Mouse (Mus musculus) embryonic facial prominence, embryonic 13.5 days (tissue): ENCODE data around the gene Lgals12. TPM values are rescaled to one million over a fixed set of nuclear protein-coding genes. Genes with fewer than 3 reads are reported as not detected.
A peak's percentile ranks its signal among the peaks of the same experiment; 100 is the strongest.

Source experiments
- ATAC-seq: fragments of 200-750 bp; cut with Nextera tagmentation; 2 replicates; pipeline ENCODE4 v1.8.0; 2017; ENCODE audit warnings: low read depth; ENCODE audit not compliant: insufficient number of reproducible peaks, insufficient read depth, low FRiP score, low TSS enrichment
- H3K27ac ChIP-seq: fragments of 300-500 bp; sonication (generic); 2 replicates; pipeline ENCODE4 v1.5.1; 2015; ENCODE audit warnings: moderate library complexity, mild to moderate bottlenecking, inconsistent platforms
- H3K27me3 ChIP-seq: fragments of 300-500 bp; sonication (generic); 2 replicates; pipeline ENCODE4 v1.6.1; 2015; ENCODE audit warnings: mild to moderate bottlenecking, inconsistent platforms
- H3K36me3 ChIP-seq: fragments of 300-500 bp; sonication (generic); 2 replicates; pipeline ENCODE4 v1.6.1; 2015; ENCODE audit warnings: mild to moderate bottlenecking, inconsistent platforms
- H3K4me1 ChIP-seq: fragments of 300-500 bp; sonication (generic); 2 replicates; pipeline ENCODE4 v1.6.1; 2015; ENCODE audit warnings: inconsistent platforms
- H3K4me2 ChIP-seq: fragments of 300-500 bp; sonication (generic); 2 replicates; pipeline ENCODE4 v1.6.1; 2015; ENCODE audit warnings: moderate library complexity, mild to moderate bottlenecking, inconsistent platforms
- H3K4me3 ChIP-seq: fragments of 300-500 bp; sonication (generic); 2 replicates; pipeline ENCODE4 v1.5.1; 2015; ENCODE audit warnings: mild to moderate bottlenecking, inconsistent platforms
- H3K9ac ChIP-seq: fragments of 300-500 bp; sonication (generic); 2 replicates; pipeline ENCODE4 v1.6.1; 2015; ENCODE audit warnings: mild to moderate bottlenecking, inconsistent platforms
- H3K9me3 ChIP-seq: fragments of 300-500 bp; sonication (generic); 2 replicates; pipeline ENCODE4 v1.6.1; 2016; ENCODE audit warnings: inconsistent platforms
- WGBS: fragments of 180-500 bp; shearing (Covaris S2); methylation state at CpG from one replicate; pipeline ENCODE4 v1.1.7; 2015; ENCODE audit warnings: mixed read lengths; 5-methylcytosine and 5-hydroxymethylcytosine counted together
- polyA plus RNA-seq: library from polyadenylated mRNA; unstranded; fragments of >200 nt; fragmentation: Nextera tagmentation; extraction: Ambion mirVana; gene quantifications from 2 replicates; pipeline ENCODE4 v1.2.1, GENCODE M21; 2015

Gene Lgals12
- polyA plus RNA-seq, 1 experiment from 2014 or later = 0.65 TPM

DNA sequence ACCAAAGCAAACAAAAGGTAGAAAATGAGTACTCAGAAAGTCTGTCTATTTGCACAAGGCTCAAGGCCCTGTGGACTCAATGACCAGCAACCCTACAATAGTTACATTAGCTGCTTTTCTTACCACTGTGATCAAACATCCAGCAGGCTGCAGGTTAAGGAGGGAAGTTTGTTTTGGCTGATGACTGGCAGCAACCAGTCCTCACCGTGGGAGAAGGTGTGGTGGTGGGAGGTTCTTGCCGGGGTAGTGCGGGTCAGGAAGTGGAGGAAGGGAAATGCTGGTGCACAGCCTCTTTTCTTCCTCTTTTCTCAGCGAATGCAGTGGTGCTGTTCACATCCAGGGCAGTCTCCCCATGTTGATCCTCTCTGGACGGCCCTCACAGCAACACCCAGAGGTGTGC, 26.0 kb downstream of the Lgals12 start:
- 61% methylated on average over 5 of the region's 5 CpGs for WGBS
- no peak for ATAC-seq
- H3K9me3 ChIP-seq = no peaks in the 10 kb centered on the region

DNA sequence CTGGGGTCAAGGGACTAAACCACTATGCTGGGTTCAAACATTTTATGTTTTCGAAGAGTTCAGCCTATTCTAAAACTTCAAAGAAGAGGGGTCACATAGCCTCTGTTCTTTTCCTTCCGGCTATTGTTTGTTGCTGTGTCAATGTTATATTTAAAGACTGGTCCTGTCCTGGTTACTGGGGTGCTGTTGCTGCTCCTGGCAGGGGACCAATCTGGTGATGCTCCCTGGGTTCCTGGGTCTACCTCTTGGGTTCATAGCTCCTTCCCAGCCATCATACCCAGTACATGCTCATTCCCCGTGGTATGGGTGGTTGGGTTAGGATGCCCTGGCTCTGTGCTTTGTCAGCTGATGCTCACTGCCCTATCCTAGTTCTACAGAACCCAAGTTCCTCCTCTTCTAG, 29.3 kb downstream of the Lgals12 start:
- no peak for ATAC-seq
- Histone ChIP-seq H3K4me2 (no peak overlapping the region), H3K27ac (no peak overlapping the region), H3K36me3 (no peaks in the 10 kb centered on the region), H3K9me3 (no peaks in the 10 kb centered on the region), H3K4me3 (no peak overlapping the region), H3K27me3 (no peaks in the 10 kb centered on the region), H3K9ac (no peak overlapping the region), H3K4me1 (0 out of 2 replicates have a peak, but pooled peaks cover under 1% of the 10 kb centered on the region)
- WGBS = 85% methylated on average over 3 of the region's 3 CpGs

More for the DNA sequence above, 26.0 kb downstream of the Lgals12 start:
- H3K9ac ChIP-seq = no peak overlapping the region
- H3K27me3 ChIP-seq = no peaks in the 10 kb centered on the region
- peaks cover 8% of the 10 kb centered on the region; the same call in 1 of the 2 replicates for H3K4me1 ChIP-seq
- no peak overlapping the region for H3K4me2 ChIP-seq
- no peak overlapping the region for H3K27ac ChIP-seq
- H3K4me3 ChIP-seq = no peak overlapping the region
- no peaks in the 10 kb centered on the region for H3K36me3 ChIP-seq

DNA sequence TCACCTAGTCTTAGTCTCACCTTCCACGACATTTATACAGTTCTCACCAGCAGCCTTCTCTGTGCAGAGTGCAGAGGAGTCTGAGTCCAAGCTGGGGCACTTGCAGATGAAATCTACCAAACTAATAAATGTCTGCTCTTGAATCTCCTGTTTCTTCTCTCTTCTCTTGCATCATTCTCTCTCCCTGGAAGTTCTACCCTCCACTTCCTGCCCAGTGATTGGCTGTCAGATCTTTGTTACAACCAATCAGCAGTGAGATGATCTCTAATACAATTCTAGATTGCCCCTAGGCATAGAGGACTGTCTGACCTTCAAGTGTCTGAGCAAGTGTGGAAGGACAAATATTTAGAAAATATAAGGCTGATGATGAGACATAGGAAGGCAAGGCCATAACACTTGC, 30.8 kb downstream of the Lgals12 start:
- H3K27me3 ChIP-seq = no peaks in the 10 kb centered on the region
- H3K36me3 ChIP-seq = no peaks in the 10 kb centered on the region
- no peaks in the 10 kb centered on the region for H3K4me1 ChIP-seq
- H3K4me3 ChIP-seq = no peak overlapping the region
- H3K4me2 ChIP-seq = no peak overlapping the region
- no peak for ATAC-seq
- WGBS = 77% methylated on average over 1 of the region's 1 CpGs
- no peak overlapping the region for H3K9ac ChIP-seq
- no peak overlapping the region for H3K27ac ChIP-seq
- no peaks in the 10 kb centered on the region for H3K9me3 ChIP-seq

DNA sequence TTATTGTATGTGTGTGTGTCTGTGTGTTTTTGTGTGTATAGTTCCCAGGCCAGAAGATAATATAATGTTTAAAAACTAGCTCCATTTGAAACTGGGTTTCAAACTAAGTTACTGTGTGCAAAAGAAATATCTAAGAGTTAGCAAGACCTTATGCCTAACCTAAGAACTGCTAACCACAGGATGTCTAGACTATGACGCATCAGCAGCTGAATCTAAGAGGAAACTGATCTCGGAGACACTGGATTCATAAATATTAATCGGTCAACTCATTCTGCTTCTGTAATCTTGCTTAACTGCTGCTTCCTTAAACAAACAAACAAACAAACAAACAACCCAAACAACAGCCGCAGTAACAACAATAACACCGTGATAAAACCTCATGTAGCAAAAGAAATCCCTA, 37.3 kb downstream of the Lgals12 start:
- no peaks in the 10 kb centered on the region for H3K9me3 ChIP-seq
- H3K36me3 ChIP-seq = no peaks in the 10 kb centered on the region
- no peak for ATAC-seq
- no peak overlapping the region for H3K4me3 ChIP-seq
- WGBS = 80% methylated on average over 5 of the region's 5 CpGs
- no peaks in the 10 kb centered on the region for H3K27me3 ChIP-seq
- H3K27ac ChIP-seq = no peak overlapping the region
- H3K4me2 ChIP-seq = no peak overlapping the region
- H3K9ac ChIP-seq = no peak overlapping the region
- peaks cover 16% of the 10 kb centered on the region for H3K4me1 ChIP-seq

DNA sequence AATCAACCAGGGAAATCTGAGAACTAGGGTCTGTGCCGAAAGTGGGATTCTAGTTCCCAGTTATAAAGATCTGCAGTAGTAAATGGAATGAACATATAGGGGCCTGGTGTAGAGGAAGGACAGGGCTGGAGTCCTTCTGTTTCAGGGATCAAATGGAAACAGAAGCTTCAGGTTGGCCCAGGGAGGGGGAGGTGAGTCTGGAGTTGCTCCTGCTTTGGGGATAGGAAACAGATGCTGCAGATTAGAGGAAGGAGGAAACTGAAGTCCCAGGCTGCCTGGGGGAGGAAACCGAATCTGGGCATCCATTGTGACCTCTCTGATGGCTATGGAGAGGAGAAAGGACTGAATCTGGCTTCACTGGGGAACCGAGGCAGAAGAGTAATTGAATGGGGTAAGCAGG, 38.6 kb downstream of the Lgals12 start:
- ATAC-seq = no peak
- H3K27me3 ChIP-seq = no peaks in the 10 kb centered on the region
- no peaks in the 10 kb centered on the region for H3K9me3 ChIP-seq
- H3K4me2 ChIP-seq = no peak overlapping the region
- no peak overlapping the region for H3K4me3 ChIP-seq
- H3K27ac ChIP-seq = peak overlapping the region; percentile 57
- peaks cover 22% of the 10 kb centered on the region for H3K4me1 ChIP-seq
- H3K9ac ChIP-seq = no peak overlapping the region
- 8% methylated on average over 3 of the region's 3 CpGs for WGBS
- no peaks in the 10 kb centered on the region for H3K36me3 ChIP-seq

DNA sequence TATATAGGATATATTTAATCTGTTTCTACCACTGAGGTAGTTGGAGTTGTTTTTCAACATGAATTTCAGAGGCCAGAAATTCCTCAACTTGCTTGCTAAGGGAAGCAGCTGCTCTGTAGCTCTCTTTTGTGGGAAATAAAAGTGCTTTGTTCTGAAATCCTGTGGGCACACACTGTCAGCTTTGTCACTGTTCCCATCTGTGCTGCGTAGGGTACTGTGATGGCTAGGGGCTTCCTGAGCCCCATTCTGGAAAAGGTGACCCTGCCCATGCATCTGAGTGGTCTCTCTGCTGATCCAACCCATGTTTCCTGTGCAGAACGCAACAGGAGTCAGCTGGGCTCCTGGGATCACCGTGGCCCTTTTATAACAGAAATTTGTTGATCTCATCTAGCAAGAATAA, 40.2 kb downstream of the Lgals12 start:
- 46% methylated on average over 3 of the region's 3 CpGs for WGBS
- no peak for ATAC-seq
- H3K9me3 ChIP-seq = no peaks in the 10 kb centered on the region

DNA sequence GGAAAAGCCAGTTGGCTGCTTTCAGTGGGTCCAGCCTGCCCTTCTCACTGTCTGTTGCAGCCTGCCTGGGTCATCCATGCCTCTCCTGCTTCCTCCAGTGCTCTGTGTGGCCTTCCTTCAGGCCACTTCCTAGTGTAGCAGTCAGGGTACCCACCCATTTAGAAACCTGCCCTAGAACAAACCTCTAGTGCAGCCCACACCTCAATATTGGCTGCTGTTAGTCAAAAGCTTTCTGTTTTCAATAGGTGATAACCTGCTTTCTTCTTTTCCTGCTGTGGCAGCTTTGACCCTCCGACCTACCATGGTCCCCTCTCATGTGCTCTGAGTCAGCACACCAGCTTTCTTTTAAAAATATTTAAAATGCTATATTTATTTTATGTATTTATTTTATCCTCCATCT, 42.5 kb downstream of the Lgals12 start:
- Histone ChIP-seq H3K4me1 (peaks cover 39% of the 10 kb centered on the region), H3K4me3 (no peak overlapping the region), H3K36me3 (no peaks in the 10 kb centered on the region), H3K9me3 (no peaks in the 10 kb centered on the region), H3K9ac (no peak overlapping the region), H3K27ac (no peak overlapping the region), H3K4me2 (no peak overlapping the region), H3K27me3 (no peaks in the 10 kb centered on the region)
- no peak for ATAC-seq
- 81% methylated on average over 1 of the region's 1 CpGs for WGBS

More for the DNA sequence above, 40.2 kb downstream of the Lgals12 start:
- no peaks in the 10 kb centered on the region for H3K27me3 ChIP-seq
- H3K4me1 ChIP-seq = peaks cover 32% of the 10 kb centered on the region
- H3K27ac ChIP-seq = no peak overlapping the region
- no peak overlapping the region for H3K4me3 ChIP-seq
- no peak overlapping the region for H3K9ac ChIP-seq
- H3K4me2 ChIP-seq = no peak overlapping the region
- no peaks in the 10 kb centered on the region for H3K36me3 ChIP-seq

DNA sequence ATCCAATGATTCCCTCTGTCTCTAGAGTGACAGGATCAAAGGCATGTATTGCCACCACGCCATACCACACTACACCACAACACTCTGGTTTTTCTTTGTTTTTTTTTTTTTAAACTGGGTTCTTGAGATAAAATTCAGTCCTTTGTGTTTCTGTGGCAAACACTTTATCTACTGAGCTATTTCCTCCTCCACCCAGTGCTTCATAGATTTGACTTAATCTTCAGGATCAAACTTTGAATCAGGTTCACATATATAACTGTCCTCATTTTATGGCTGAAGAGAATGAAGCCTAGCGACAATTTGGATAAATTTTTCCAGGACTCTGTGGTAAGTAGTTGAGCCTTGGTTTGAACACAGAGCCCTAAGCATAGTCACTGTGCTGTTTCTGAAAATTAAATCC, 43.3 kb downstream of the Lgals12 start:
- Histone ChIP-seq H3K4me3 (no peak overlapping the region), H3K27me3 (no peaks in the 10 kb centered on the region), H3K9ac (no peak overlapping the region), H3K4me1 (peaks cover 36% of the 10 kb centered on the region), H3K27ac (no peak overlapping the region), H3K4me2 (no peak overlapping the region), H3K9me3 (no peaks in the 10 kb centered on the region), H3K36me3 (no peaks in the 10 kb centered on the region)
- ATAC-seq = no peak
- 48% methylated on average over 2 of the region's 2 CpGs for WGBS

DNA sequence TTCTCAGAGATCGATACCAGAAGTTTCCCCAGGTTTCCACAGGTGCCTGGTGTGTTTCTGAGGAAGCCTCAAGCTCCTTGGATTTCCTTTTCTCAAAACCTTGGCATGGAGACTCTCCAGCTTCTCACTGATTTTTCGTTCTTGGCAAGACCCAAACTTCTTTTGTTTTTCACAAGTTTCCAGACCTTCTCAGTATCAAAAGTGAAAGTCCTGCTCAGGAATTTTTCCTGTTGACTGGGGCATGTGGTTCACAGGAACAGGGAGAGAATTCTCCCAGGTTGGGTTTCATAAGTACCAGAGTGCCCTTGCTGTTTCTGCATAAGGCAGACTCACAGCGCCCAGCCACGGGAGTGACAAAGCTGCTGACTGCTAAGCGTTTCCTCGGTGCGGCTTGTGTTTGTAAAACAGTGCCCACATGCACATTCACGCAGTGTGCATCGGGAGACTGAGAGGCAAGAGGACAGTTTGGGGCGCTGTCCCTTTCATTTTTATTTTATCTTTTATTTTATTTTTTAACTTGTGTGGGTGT, 44.3 kb downstream of the Lgals12 start:
- H3K27me3 ChIP-seq = no peaks in the 10 kb centered on the region
- no peaks in the 10 kb centered on the region for H3K36me3 ChIP-seq
- H3K4me3 ChIP-seq = no peak overlapping the region
- no peak for ATAC-seq
- H3K9me3 ChIP-seq = no peaks in the 10 kb centered on the region
- WGBS = 68% methylated on average over 10 of the region's 10 CpGs
- peak overlapping the region; percentile 44; the same call in 1 of the 2 replicates for H3K27ac ChIP-seq
- 0 out of 2 replicates have a peak overlapping the region, but pooled peaks have one; percentile 11 for H3K9ac ChIP-seq
- peaks cover 31% of the 10 kb centered on the region for H3K4me1 ChIP-seq
- H3K4me2 ChIP-seq = no peak overlapping the region

DNA sequence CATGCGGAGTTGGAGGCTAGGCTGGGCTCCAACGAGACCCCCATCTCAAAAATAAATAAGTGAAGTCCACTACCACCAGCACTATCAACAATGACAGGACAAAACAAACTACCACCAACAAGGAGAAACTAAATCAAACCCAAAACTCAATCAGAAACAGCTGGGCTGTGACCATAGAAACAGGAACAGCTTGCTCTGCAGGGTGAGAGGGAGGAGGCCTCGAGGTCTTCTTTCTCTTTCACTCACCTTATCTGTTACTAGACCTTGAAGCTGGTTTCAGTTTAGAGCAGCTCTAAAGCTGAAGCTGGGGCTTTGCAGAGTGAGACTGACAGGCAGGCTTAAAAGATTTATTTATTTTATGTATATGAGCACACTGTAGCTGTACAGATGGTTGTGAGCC, 45.5 kb downstream of the Lgals12 start:
- H3K27ac ChIP-seq = no peak overlapping the region
- no peak overlapping the region for H3K4me2 ChIP-seq
- H3K4me1 ChIP-seq = peaks cover 35% of the 10 kb centered on the region
- no peak overlapping the region for H3K4me3 ChIP-seq
- WGBS = 42% methylated on average over 3 of the region's 3 CpGs
- no peaks in the 10 kb centered on the region for H3K9me3 ChIP-seq
- no peaks in the 10 kb centered on the region for H3K27me3 ChIP-seq
- H3K9ac ChIP-seq = 0 out of 2 replicates have a peak overlapping the region, but pooled peaks have one; percentile 11
- H3K36me3 ChIP-seq = no peaks in the 10 kb centered on the region
- ATAC-seq = no peak

DNA sequence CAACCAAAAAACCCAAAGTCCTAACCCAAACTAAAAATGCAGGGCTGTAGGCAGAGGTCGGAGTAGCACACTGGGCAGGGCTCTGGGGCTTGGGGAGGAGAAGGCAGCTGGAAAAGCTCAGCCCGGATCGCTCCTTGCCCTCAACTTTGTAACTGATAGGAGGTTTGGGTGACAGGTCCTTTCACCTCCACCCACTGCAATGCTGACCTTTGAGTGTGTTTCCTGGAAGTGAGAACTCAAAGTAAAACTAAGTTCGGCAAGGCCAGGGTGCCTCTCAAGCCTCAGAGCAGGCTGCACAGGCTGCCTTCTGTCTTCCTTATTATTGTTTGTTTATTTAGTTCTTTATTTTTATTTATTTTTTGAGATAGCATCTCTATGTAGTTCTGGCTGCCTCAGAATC, 47.0 kb downstream of the Lgals12 start:
- no peak overlapping the region for H3K27ac ChIP-seq
- ATAC-seq = no peak
- H3K9me3 ChIP-seq = no peaks in the 10 kb centered on the region
- no peak overlapping the region for H3K9ac ChIP-seq
- WGBS = 72% methylated on average over 4 of the region's 4 CpGs
- H3K4me3 ChIP-seq = no peak overlapping the region
- H3K27me3 ChIP-seq = no peaks in the 10 kb centered on the region
- peaks cover 35% of the 10 kb centered on the region for H3K4me1 ChIP-seq
- no peak overlapping the region for H3K4me2 ChIP-seq
- no peaks in the 10 kb centered on the region for H3K36me3 ChIP-seq

DNA sequence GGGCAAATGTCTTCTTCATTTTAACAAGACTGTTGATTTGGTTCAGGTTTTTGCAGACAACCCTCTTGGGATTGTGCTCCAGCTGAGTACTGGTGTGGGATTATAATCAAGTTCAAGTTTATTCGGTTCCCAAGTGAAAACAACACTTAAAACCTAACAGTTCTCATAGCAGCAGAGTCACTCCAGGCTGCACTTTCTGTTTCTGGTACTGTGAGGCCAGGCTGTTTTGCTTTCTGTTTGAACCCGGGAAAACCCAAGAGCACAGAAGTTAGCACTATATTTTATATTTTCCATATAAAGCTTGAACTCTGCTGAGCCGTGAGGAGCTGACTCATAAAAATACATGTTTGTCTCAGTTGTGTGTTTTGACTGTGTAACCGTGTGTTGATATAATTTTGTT, 48.3 kb downstream of the Lgals12 start:
- Histone ChIP-seq H3K4me2 (peak overlapping the region; percentile 76; the same call in 1 of the 2 replicates), H3K4me3 (0 out of 2 replicates have a peak overlapping the region, but pooled peaks have one; percentile 49)

More for the DNA sequence above, 48.3 kb downstream of the Lgals12 start:
- Histone ChIP-seq H3K36me3 (no peaks in the 10 kb centered on the region), H3K9me3 (no peaks in the 10 kb centered on the region), H3K4me1 (peaks cover 32% of the 10 kb centered on the region), H3K9ac (no peak overlapping the region), H3K27me3 (no peaks in the 10 kb centered on the region), H3K27ac (no peak overlapping the region)
- ATAC-seq = no peak
- 57% methylated on average over 4 of the region's 4 CpGs for WGBS
